Mouse (Mus musculus) bone marrow macrophage, adult 2 months (primary cell): ENCODE measurements at regions not wholly inside any gene's neighbourhood (a gene's known extent, or its start where the extent isn't known, plus 50 kb on each side); places are given as distances from the start of the nearest gene placed in this dataset.
"Not testable (repeated sequence)": the region's sequence is repeated elsewhere in the genome, so short reads cannot be mapped to it uniquely, and the experiment has no call there.

ENCODE experiments used
- H3K27ac ChIP-seq: 2 replicates; pipeline ENCODE4 v1.5.1; 2012; ENCODE audit warnings: low read depth, low read length; ENCODE audit not compliant: insufficient read depth
- H3K4me1 ChIP-seq: 2 replicates; pipeline ENCODE4 v1.6.1; 2012; ENCODE audit warnings: low read length; ENCODE audit not compliant: control insufficient read depth, insufficient read depth
- H3K4me3 ChIP-seq: 2 replicates; pipeline ENCODE4 v1.5.1; 2012; ENCODE audit warnings: mild to moderate bottlenecking, low read length, moderate library complexity; ENCODE audit not compliant: insufficient read depth
- CTCF ChIP-seq: IDR thresholded peaks from 2 replicates; pipeline ENCODE4 v1.5.1; 2012; ENCODE audit warnings: low read depth, mild to moderate bottlenecking, low read length, moderate library complexity
- POLR2A ChIP-seq: IDR thresholded peaks from 2 replicates; pipeline ENCODE4 v1.6.1; 2012; ENCODE audit warnings: mild to moderate bottlenecking, low read depth, low read length, borderline replicate concordance

GRCm38 (mm10) chr3:83495584-83495983 is 270.5 kb upstream of the Sfrp2 start:
- Histone ChIP-seq H3K27ac (no peak overlapping the region), H3K4me1 (no peaks in the 10 kb centered on the region), H3K4me3 (no peak overlapping the region)
- TF ChIP-seq CTCF: no peak
- TF ChIP-seq POLR2A: no peak

GRCm38 (mm10) chr3:83503901-83504300 is 262.2 kb upstream of the Sfrp2 start:
- Histone ChIP-seq H3K27ac (no peak overlapping the region), H3K4me1 (no peaks in the 10 kb centered on the region), H3K4me3 (no peak overlapping the region)
- TF ChIP-seq POLR2A: no peak
- TF ChIP-seq CTCF: no peak

GRCm38 (mm10) chr3:83516614-83517013 is 249.5 kb upstream of the Sfrp2 start:
- Histone ChIP-seq H3K4me3 (no peak overlapping the region), H3K27ac (no peak overlapping the region), H3K4me1 (no peaks in the 10 kb centered on the region)
- TF ChIP-seq CTCF: no peak
- no peak for TF ChIP-seq POLR2A

GRCm38 (mm10) chr3:83517914-83518635 is 248.0 kb upstream of the Sfrp2 start:
- Histone ChIP-seq H3K27ac (no peak overlapping the region), H3K4me1 (no peaks in the 10 kb centered on the region), H3K4me3 (no peak overlapping the region)
- no peak for TF ChIP-seq CTCF
- no peak for TF ChIP-seq POLR2A

GRCm38 (mm10) chr3:83530243-83530847 is 235.8 kb upstream of the Sfrp2 start:
- Histone ChIP-seq H3K4me1 (no peaks in the 10 kb centered on the region), H3K4me3 (no peak overlapping the region), H3K27ac (no peak overlapping the region)
- TF ChIP-seq CTCF (no peak), POLR2A (no peak)

- H3K4me3 ChIP-seq, H3K4me1 ChIP-seq, H3K27ac ChIP-seq: not testable (repeated sequence)
Measured at GRCm38 (mm10) chr3:83536624-83537023, 229.5 kb upstream of the Sfrp2 start.

GRCm38 (mm10) chr3:83537231-83537630 is 228.9 kb upstream of the Sfrp2 start:
- TF ChIP-seq CTCF (no peak), POLR2A (no peak)
- no peak overlapping the region for H3K4me3 ChIP-seq

GRCm38 (mm10) chr3:83537711-83538110 is 228.4 kb upstream of the Sfrp2 start:
- no peak overlapping the region for H3K4me3 ChIP-seq
- H3K27ac ChIP-seq: no peak overlapping the region
- no peaks in the 10 kb centered on the region for H3K4me1 ChIP-seq
- TF ChIP-seq POLR2A (no peak), CTCF (no peak)

More at GRCm38 (mm10) chr3:83537231-83537630, 228.9 kb upstream of the Sfrp2 start:
- no peaks in the 10 kb centered on the region for H3K4me1 ChIP-seq
- H3K27ac ChIP-seq: no peak overlapping the region

GRCm38 (mm10) chr3:83538898-83539297 is 227.2 kb upstream of the Sfrp2 start:
- H3K4me1 ChIP-seq: no peaks in the 10 kb centered on the region
- TF ChIP-seq CTCF (no peak), POLR2A (no peak)
- no peak overlapping the region for H3K4me3 ChIP-seq
- H3K27ac ChIP-seq: no peak overlapping the region

- TF ChIP-seq POLR2A: no peak
- TF ChIP-seq CTCF: no peak
- Histone ChIP-seq H3K4me1 (no peaks in the 10 kb centered on the region), H3K27ac (no peak overlapping the region), H3K4me3 (no peak overlapping the region)
Measured at GRCm38 (mm10) chr3:83540997-83541932, 224.9 kb upstream of the Sfrp2 start.
